Mouse (Mus musculus): ENCODE results near the gene Reln. TPM values are rescaled to one million over a fixed set of nuclear protein-coding genes. Genes with fewer than 3 reads are reported as not detected.

Reln gene
- polyA plus RNA-seq, 1 experiment from 2014 or later: 10.6 TPM

GRCm38 (mm10) chr5:22266489-22267301 is 77.8 kb downstream of the Reln start:
- Histone ChIP-seq H3K9me3 (ENCODE audit: control insufficient read depth, low read length) (no peaks in the 10 kb centered on the region), H3K4me2 (replicated peaks; ENCODE audit: low read depth, low read length) (no peak overlapping the region), H3K4me3 (ENCODE audit: low read depth, low read length) (no peak overlapping the region), H3K4me1 (replicated peaks; ENCODE audit: control insufficient read depth, insufficient read depth, low read length) (no peaks in the 10 kb centered on the region), H3K9ac (ENCODE audit: low read depth, low read length) (no peak overlapping the region), H3K27me3 (ENCODE audit: control insufficient read depth, insufficient read depth, low read length) (no peaks in the 10 kb centered on the region), H3K27ac (ENCODE audit: low read depth, low read length) (no peak overlapping the region), H3K36me3 (ENCODE audit: control insufficient read depth, insufficient read depth, low read length) (no peaks in the 10 kb centered on the region)
- no peak for ATAC-seq (ENCODE audit: low FRiP score)
- DNase-seq (ENCODE audit: low spot score): no peak
- 78% methylated on average over 6 of the region's 6 CpGs for WGBS

GRCm38 (mm10) chr5:22262351-22262765 is 82.1 kb downstream of the Reln start:
- Histone ChIP-seq H3K4me3 (ENCODE audit: low read depth, low read length) (no peak overlapping the region), H3K9me3 (ENCODE audit: control insufficient read depth, low read length) (no peaks in the 10 kb centered on the region), H3K4me2 (replicated peaks; ENCODE audit: low read depth, low read length) (no peak overlapping the region), H3K4me1 (replicated peaks; ENCODE audit: control insufficient read depth, insufficient read depth, low read length) (no peaks in the 10 kb centered on the region), H3K9ac (ENCODE audit: low read depth, low read length) (no peak overlapping the region), H3K27ac (ENCODE audit: low read depth, low read length) (no peak overlapping the region), H3K36me3 (ENCODE audit: control insufficient read depth, insufficient read depth, low read length) (no peaks in the 10 kb centered on the region), H3K27me3 (ENCODE audit: control insufficient read depth, insufficient read depth, low read length) (no peaks in the 10 kb centered on the region)
- DNase-seq (ENCODE audit: low spot score) (no peak), ATAC-seq (ENCODE audit: low FRiP score) (no peak)
- WGBS: 95% methylated on average over 3 of the region's 3 CpGs

- whole genome bisulfite sequencing: 92% methylated on average over 3 of the region's 3 CpGs
- Histone ChIP-seq H3K36me3 (ENCODE audit: control insufficient read depth, insufficient read depth, low read length) (no peaks in the 10 kb centered on the region), H3K4me2 (replicated peaks; ENCODE audit: low read depth, low read length) (no peak overlapping the region), H3K9me3 (ENCODE audit: control insufficient read depth, low read length) (no peaks in the 10 kb centered on the region), H3K27ac (ENCODE audit: low read depth, low read length) (no peak overlapping the region), H3K4me1 (replicated peaks; ENCODE audit: control insufficient read depth, insufficient read depth, low read length) (no peaks in the 10 kb centered on the region), H3K9ac (ENCODE audit: low read depth, low read length) (no peak overlapping the region), H3K4me3 (ENCODE audit: low read depth, low read length) (no peak overlapping the region), H3K27me3 (ENCODE audit: control insufficient read depth, insufficient read depth, low read length) (no peaks in the 10 kb centered on the region)
- no peak for DNase-seq (ENCODE audit: low spot score)
- no peak for ATAC-seq (ENCODE audit: low FRiP score)
Measured at GRCm38 (mm10) chr5:22255346-22255745, 89.2 kb downstream of the Reln start.

GRCm38 (mm10) chr5:22253910-22254309 is 90.6 kb downstream of the Reln start:
- H3K4me2 ChIP-seq (replicated peaks; ENCODE audit: low read depth, low read length): no peak overlapping the region
- no peak overlapping the region for H3K27ac ChIP-seq (ENCODE audit: low read depth, low read length)
- 80% methylated on average over 3 of the region's 3 CpGs for WGBS
- no peaks in the 10 kb centered on the region for H3K9me3 ChIP-seq (ENCODE audit: control insufficient read depth, low read length)
- no peaks in the 10 kb centered on the region for H3K36me3 ChIP-seq (ENCODE audit: control insufficient read depth, insufficient read depth, low read length)
- no peak overlapping the region for H3K9ac ChIP-seq (ENCODE audit: low read depth, low read length)
- H3K4me1 ChIP-seq (replicated peaks; ENCODE audit: control insufficient read depth, insufficient read depth, low read length): no peaks in the 10 kb centered on the region
- H3K4me3 ChIP-seq (ENCODE audit: low read depth, low read length): no peak overlapping the region
- no peaks in the 10 kb centered on the region for H3K27me3 ChIP-seq (ENCODE audit: control insufficient read depth, insufficient read depth, low read length)
- no peak for ATAC-seq (ENCODE audit: low FRiP score)
- no peak for DNase-seq (ENCODE audit: low spot score)

- Histone ChIP-seq H3K4me3 (ENCODE audit: low read depth, low read length) (no peak overlapping the region), H3K27ac (ENCODE audit: low read depth, low read length) (no peak overlapping the region), H3K4me1 (replicated peaks; ENCODE audit: control insufficient read depth, insufficient read depth, low read length) (no peaks in the 10 kb centered on the region), H3K27me3 (ENCODE audit: control insufficient read depth, insufficient read depth, low read length) (no peaks in the 10 kb centered on the region), H3K36me3 (ENCODE audit: control insufficient read depth, insufficient read depth, low read length) (no peaks in the 10 kb centered on the region), H3K4me2 (replicated peaks; ENCODE audit: low read depth, low read length) (no peak overlapping the region), H3K9ac (ENCODE audit: low read depth, low read length) (no peak overlapping the region), H3K9me3 (ENCODE audit: control insufficient read depth, low read length) (no peaks in the 10 kb centered on the region)
- no peak for ATAC-seq (ENCODE audit: low FRiP score)
- 97% methylated on average over 6 of the region's 6 CpGs for WGBS
- DNase-seq (ENCODE audit: low spot score): no peak
Measured at GRCm38 (mm10) chr5:22253318-22253717, 91.2 kb downstream of the Reln start.

- H3K4me2 ChIP-seq (replicated peaks; ENCODE audit: low read depth, low read length): no peak overlapping the region
- H3K4me3 ChIP-seq (ENCODE audit: low read depth, low read length): no peak overlapping the region
- no peaks in the 10 kb centered on the region for H3K4me1 ChIP-seq (replicated peaks; ENCODE audit: control insufficient read depth, insufficient read depth, low read length)
- ATAC-seq (ENCODE audit: low FRiP score): no peak
- no peak overlapping the region for H3K27ac ChIP-seq (ENCODE audit: low read depth, low read length)
- 67% methylated on average over 6 of the region's 6 CpGs for WGBS
- H3K36me3 ChIP-seq (ENCODE audit: control insufficient read depth, insufficient read depth, low read length): no peaks in the 10 kb centered on the region
- no peak overlapping the region for H3K9ac ChIP-seq (ENCODE audit: low read depth, low read length)
- H3K27me3 ChIP-seq (ENCODE audit: control insufficient read depth, insufficient read depth, low read length): no peaks in the 10 kb centered on the region
- no peaks in the 10 kb centered on the region for H3K9me3 ChIP-seq (ENCODE audit: control insufficient read depth, low read length)
- DNase-seq (ENCODE audit: low spot score): no peak
Measured at GRCm38 (mm10) chr5:22247850-22248249, 96.7 kb downstream of the Reln start.

- WGBS: 91% methylated on average over 1 of the region's 1 CpGs
Measured at GRCm38 (mm10) chr5:22245056-22245455, 99.4 kb downstream of the Reln start.

GRCm38 (mm10) chr5:22243538-22243937 is 101.0 kb downstream of the Reln start:
- H3K27me3 ChIP-seq (ENCODE audit: control insufficient read depth, insufficient read depth, low read length): no peaks in the 10 kb centered on the region
- no peak overlapping the region for H3K9ac ChIP-seq (ENCODE audit: low read depth, low read length)
- H3K36me3 ChIP-seq (ENCODE audit: control insufficient read depth, insufficient read depth, low read length): no peaks in the 10 kb centered on the region
- no peak overlapping the region for H3K4me2 ChIP-seq (replicated peaks; ENCODE audit: low read depth, low read length)
- WGBS: 90% methylated on average over 2 of the region's 2 CpGs
- DNase-seq (ENCODE audit: low spot score) (no peak), ATAC-seq (ENCODE audit: low FRiP score) (no peak)
- no peak overlapping the region for H3K4me3 ChIP-seq (ENCODE audit: low read depth, low read length)
- H3K4me1 ChIP-seq (replicated peaks; ENCODE audit: control insufficient read depth, insufficient read depth, low read length): no peaks in the 10 kb centered on the region
- no peak overlapping the region for H3K27ac ChIP-seq (ENCODE audit: low read depth, low read length)
- no peaks in the 10 kb centered on the region for H3K9me3 ChIP-seq (ENCODE audit: control insufficient read depth, low read length)

More at GRCm38 (mm10) chr5:22245056-22245455, 99.4 kb downstream of the Reln start:
- DNase-seq (ENCODE audit: low spot score): no peak
- no peak overlapping the region for H3K27ac ChIP-seq (ENCODE audit: low read depth, low read length)
- H3K4me3 ChIP-seq (ENCODE audit: low read depth, low read length): no peak overlapping the region
- no peaks in the 10 kb centered on the region for H3K4me1 ChIP-seq (replicated peaks; ENCODE audit: control insufficient read depth, insufficient read depth, low read length)
- H3K4me2 ChIP-seq (replicated peaks; ENCODE audit: low read depth, low read length): no peak overlapping the region
- no peaks in the 10 kb centered on the region for H3K27me3 ChIP-seq (ENCODE audit: control insufficient read depth, insufficient read depth, low read length)
- H3K9me3 ChIP-seq (ENCODE audit: control insufficient read depth, low read length): no peaks in the 10 kb centered on the region
- no peaks in the 10 kb centered on the region for H3K36me3 ChIP-seq (ENCODE audit: control insufficient read depth, insufficient read depth, low read length)
- ATAC-seq (ENCODE audit: low FRiP score): no peak
- no peak overlapping the region for H3K9ac ChIP-seq (ENCODE audit: low read depth, low read length)

- 79% methylated on average over 4 of the region's 4 CpGs for WGBS
- Histone ChIP-seq H3K36me3 (ENCODE audit: control insufficient read depth, insufficient read depth, low read length) (no peaks in the 10 kb centered on the region), H3K27me3 (ENCODE audit: control insufficient read depth, insufficient read depth, low read length) (no peaks in the 10 kb centered on the region), H3K9ac (ENCODE audit: low read depth, low read length) (no peak overlapping the region), H3K4me2 (replicated peaks; ENCODE audit: low read depth, low read length) (no peak overlapping the region), H3K4me1 (replicated peaks; ENCODE audit: control insufficient read depth, insufficient read depth, low read length) (no peaks in the 10 kb centered on the region), H3K9me3 (ENCODE audit: control insufficient read depth, low read length) (no peaks in the 10 kb centered on the region), H3K27ac (ENCODE audit: low read depth, low read length) (no peak overlapping the region), H3K4me3 (ENCODE audit: low read depth, low read length) (no peak overlapping the region)
- no peak for ATAC-seq (ENCODE audit: low FRiP score)
- DNase-seq (ENCODE audit: low spot score): no peak
Measured at GRCm38 (mm10) chr5:22241560-22241959, 102.9 kb downstream of the Reln start.

All from hindbrain, embryonic 11.5 days (tissue).